Mouse (Mus musculus): Measurements from ENCODE around the gene Rhot2. TPM values are rescaled to one million over a fixed set of nuclear protein-coding genes. Genes with fewer than 3 reads are reported as not detected.

Gene Rhot2
- total RNA-seq (2023), result 10 to 100 TPM; 89.1 to 99.3 TPM

DNA sequence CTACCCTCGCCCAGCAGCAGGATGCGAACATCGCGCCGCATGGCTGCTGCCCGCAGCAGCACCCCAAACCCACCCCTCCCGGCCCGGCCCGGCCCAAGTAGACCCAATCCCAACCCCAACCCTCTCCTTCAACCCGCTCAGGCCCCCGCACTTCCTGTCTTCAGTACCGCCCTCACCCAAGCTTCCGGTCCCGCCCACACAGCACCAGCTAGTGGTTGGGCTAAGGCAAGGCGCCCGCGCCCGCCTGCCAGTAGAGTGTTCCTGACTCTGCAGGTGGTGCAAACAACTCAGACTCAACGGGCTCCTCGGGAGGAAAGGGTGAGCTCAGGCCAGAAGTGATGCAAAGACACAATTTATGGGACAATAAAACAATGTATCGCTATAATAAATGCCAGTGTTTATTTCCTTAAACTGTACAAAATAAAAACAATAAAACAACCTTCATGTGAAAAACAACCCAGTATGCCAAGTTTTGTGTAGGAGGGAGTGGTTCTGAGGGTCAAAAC lies at the start of gene Rhot2:
Gene Rhot2 (minus strand): TSS at position 456 of the 506 bp plus-strand sequence.

DNA sequence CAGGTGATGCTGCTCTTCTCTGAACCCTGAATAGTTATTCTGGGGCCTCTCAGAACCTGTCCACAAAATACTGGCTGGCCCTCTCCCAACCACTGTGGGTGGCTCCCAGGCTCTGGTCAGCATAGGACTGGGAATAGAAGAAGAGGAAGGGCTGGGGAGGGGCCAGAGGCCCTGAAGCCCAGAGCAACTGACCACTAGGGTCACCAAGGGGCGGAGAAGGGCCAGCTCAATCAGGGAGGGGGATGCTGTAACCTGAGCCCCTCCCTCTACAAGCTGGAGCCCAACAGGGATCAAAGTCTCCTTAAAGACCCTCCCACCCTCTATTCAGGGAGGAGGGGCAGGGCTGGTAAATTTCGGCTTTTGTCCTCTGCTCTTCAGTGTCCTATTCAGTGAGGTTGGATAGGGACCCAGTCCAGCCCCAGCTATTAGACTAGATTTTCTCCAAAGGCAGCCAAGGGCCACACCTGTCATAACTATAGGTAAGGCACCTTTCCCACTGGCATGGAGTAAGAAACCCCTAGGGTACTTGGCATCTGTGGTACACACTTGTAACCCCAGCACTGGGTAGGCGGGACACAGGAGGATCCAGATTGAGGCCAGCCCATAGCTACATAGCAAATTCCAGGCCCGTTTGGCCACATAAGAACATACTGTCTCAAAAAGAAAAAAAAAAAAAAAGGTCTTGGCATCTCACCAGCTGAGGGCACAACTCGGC lies 35.7 kb upstream of the Rhot2 start, which contains the start of gene Wfikkn1:
Gene Wfikkn1 (minus strand): TSS at position 663 of the 715 bp plus-strand sequence.

DNA sequence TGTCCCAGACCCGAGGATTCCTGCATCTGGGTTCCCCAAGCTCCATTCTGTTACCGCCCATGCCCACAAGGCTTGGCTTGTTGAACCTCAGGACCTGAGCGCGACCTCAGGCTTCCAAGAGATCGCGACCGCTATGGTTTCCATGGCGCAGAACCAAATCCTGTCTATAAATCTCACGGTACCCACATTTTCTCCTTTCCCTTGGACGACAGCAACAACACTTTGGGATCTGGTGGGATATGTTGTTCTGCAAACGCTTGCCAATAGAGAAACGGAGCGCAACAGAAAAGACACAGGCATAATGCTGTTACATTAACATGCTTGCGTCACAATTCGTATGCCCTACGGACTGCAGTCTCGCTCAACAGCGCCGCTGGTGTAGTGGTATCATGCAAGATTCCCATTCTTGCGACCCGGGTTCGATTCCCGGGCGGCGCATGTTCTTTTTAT lies 30.1 kb upstream of the Rhot2 start, which contains the start of gene Mettl26:
Gene Mettl26 (plus strand): TSS at position 354 of the 450 bp plus-strand sequence.

DNA sequence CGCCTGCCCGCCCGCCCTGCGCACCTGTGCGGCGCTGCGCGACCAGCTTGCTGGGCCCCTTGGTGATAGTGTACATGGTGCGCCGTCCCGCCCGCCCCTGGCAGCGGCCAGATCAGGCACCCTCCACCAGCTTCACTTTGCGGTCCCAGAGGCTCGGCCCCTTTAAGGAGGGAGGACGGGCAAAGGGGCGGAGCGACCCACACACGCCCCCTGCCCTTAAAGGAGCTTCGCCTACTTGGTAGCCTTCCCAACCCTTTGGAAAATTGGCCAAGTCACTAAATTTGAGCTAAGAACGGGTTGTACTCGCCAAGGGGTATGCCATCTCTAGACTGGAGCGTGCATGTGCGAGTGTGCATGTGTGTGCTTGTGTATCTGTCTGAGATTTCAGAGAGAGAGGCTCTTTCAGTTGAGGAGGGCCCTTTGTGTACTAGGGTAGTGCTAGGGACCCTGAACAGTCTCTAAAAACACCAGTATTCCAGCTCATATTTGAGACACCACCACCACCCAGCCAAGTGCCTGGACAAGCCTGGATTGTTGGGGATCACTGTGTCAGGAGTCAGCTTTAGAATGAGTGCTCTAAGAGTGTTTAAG lies 24.0 kb upstream of the Rhot2 start, which contains the start of gene Mcrip2:
Gene Mcrip2 (minus strand): TSS at position 164 of the 591 bp plus-strand sequence.

DNA sequence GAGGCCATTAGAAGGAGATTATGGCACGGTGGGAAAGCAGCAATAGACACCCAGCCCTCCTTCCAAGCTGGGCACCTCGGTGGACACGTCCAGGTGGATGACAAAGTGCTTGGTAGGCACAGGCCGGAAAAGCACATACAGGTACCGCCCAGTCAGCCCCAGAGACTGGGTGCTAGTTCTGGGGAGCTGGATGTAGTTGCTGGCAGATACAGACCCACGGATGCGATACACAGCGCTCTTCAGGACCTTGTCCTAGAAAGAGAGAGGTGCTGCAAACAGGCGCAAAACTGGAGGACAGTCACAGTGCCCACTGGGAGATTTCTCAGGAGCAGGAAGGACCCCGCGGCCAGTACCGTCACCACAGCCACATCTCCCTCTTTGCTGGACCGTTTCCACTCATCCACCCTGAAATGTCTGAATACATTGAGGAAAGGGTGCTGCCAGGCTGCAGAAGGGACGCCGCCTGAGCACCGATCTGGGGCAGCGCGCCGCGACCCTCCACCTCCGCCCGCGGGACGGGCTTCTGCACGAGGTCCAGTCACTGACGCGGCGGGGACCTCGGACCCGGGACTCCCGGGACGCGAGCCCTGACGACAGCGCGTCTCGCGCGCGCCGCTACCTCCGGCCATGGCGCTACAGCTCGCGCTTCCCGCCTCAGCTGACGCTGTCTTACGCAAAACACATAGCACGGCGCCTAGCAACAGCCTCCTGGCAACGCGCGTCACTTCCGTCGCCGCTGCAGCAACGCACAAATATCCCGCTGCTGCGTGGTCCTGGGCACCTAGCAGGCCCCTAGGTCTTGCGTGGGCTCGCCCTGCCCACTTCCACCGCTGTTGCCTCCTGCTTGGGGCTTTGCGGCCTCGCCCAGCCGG lies 16.4 kb upstream of the Rhot2 start, which contains the start of gene Wdr90:
Gene Wdr90 (minus strand): TSS at position 670 of the 872 bp plus-strand sequence.

DNA sequence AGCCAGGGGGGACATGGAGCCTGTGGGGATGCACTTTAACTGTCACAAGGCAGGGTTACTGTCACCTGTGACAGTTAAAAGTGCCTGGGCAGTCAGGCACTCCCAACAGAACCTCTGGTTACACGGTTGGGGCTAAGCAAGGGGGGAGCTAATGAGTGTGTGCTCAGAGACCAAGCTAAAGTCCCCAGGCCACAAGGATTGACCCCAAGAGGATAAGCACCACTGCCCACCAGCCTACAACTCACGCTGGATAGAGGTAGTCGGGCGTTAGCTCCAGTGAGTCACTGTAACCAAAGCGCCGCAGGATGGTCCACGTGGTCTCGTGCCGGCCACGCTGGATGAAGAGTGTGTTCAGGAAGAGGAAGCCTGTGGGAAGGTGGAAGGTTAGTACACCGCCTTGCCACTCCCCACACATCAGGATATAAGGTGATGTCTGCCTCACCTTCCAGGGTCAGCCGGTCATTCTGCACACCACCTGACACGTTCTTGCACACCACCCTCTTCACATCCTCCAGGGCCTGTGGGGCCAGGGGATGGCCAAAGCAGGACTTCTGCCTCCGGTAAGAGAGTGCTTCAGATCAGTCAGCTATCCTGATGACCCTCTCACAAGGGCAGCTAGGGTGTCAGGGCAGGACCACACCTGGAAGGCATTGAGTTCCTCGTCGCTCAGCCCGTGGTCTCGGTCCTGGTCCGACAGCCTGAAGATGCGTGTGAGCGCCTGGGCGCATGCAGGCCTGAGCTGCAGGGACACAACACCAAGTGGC lies 3.4 kb downstream of the Rhot2 start, which contains the start of gene Gm20683:
Gene Gm20683 (minus strand): TSS at position 647 of the 764 bp plus-strand sequence.

GRCm38 (mm10) chr17:25837076-25837410 lies 7.6 kb downstream of the Rhot2 start, which contains the start of gene Rhbdl1:
TSS of gene Rhbdl1 (minus strand) at chr17:25837295.

GRCm38 (mm10) chr17:25833291-25833663 lies 11.4 kb downstream of the Rhot2 start, which contains the start of gene Stub1:
TSS of gene Stub1 (minus strand) at chr17:25833404.

GRCm38 (mm10) chr17:25828712-25829557 lies 15.7 kb downstream of the Rhot2 start, which contains the start of gene Jmjd8:
TSS of gene Jmjd8 (plus strand) at chr17:25828867.

GRCm38 (mm10) chr17:25823452-25823851 lies 21.2 kb downstream of the Rhot2 start, which contains the start of gene Wdr24:
TSS of gene Wdr24 (plus strand) at chr17:25823627.

GRCm38 (mm10) chr17:25808789-25809605 lies 35.7 kb downstream of the Rhot2 start, which contains the start of gene Fbxl16:
TSS of gene Fbxl16 (plus strand) at chr17:25809085.

DNA sequence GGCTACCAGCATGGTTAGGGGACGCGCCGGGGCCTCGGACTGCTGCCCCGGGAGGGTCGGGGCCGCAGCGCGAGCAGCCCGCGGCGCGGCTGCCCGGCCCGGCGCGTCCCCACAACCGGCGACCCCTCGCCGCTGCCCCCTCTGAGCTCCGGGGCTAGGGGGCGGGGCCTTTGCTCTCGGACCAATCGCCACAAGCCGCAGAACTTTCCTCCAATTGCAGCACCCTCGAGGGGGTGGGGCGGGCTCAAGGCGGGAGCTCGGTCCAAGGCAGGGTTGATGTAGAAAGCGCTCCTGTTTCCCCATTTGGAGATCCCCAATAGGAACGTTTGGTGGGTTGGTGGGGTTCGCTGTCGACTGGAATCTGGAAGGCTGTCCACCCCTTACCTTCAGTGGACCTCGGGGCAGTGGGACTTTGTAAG lies 47.7 kb downstream of the Rhot2 start, which contains the start of gene Metrn:
Gene Metrn (minus strand): TSS at position 186 of the 419 bp plus-strand sequence.

GRCm38 (mm10) chr17:25795609-25796092 lies 49.0 kb downstream of the Rhot2 start, which contains the start of gene AC134908.4:
TSS of gene AC134908.4 (minus strand) at chr17:25795659.

GRCm38 (mm10) chr17:25792615-25793014 lies 52.0 kb downstream of the Rhot2 start, which contains the start of gene Fam173a:
TSS of gene Fam173a (minus strand) at chr17:25792901.

Other genes with a start within 250 kb of the Rhot2 start
- gene Gng13, start 127.7 kb downstream of the Rhot2 start, total RNA-seq (2023), result not detected
- gene Chtf18, start 117.4 kb downstream of the Rhot2 start, total RNA-seq (2023), result 10 to 100 TPM in 1 of 2 experiments, 1 to 10 TPM in 1; 5.1 to 12.6 TPM
- gene Rpusd1, start 117.2 kb downstream of the Rhot2 start, total RNA-seq (2023), result 1 to 10 TPM; 4.6 to 8.0 TPM
- under 1 TPM in 1 of 2 experiments, not detected in 1; 0.26 TPM for gene Mslnl, start 108.8 kb downstream of the Rhot2 start, total RNA-seq (2023)
- 1 to 10 TPM in 1 of 2 experiments, not detected in 1; 1.1 TPM for gene Msln, start 90.5 kb downstream of the Rhot2 start, total RNA-seq (2023)
- 10 to 100 TPM; 25.4 to 27.9 TPM for gene Narfl, start 71.1 kb downstream of the Rhot2 start, total RNA-seq (2023)
- 10 to 100 TPM; 22.7 to 27.1 TPM for gene Haghl, start 59.2 kb downstream of the Rhot2 start, total RNA-seq (2023)
- not detected for gene Ccdc78, start 58.3 kb downstream of the Rhot2 start, total RNA-seq (2023)
- gene Fam173a, start 52.0 kb downstream of the Rhot2 start, total RNA-seq (2023), result 10 to 100 TPM; 47.6 to 58.9 TPM
- not detected for gene AC134908.4, start 49.2 kb downstream of the Rhot2 start, total RNA-seq (2023)
- 10 to 100 TPM; 24.8 to 31.6 TPM for gene Metrn, start 47.7 kb downstream of the Rhot2 start, total RNA-seq (2023)
- not detected for gene Fbxl16, start 35.8 kb downstream of the Rhot2 start, total RNA-seq (2023)
- gene Wdr24, start 21.2 kb downstream of the Rhot2 start, total RNA-seq (2023), result 10 to 100 TPM; 25.3 to 25.7 TPM
- gene Jmjd8, start 16.0 kb downstream of the Rhot2 start, total RNA-seq (2023), result 10 to 100 TPM; 32.3 to 42.2 TPM
- 10 to 100 TPM; 70.1 to 73.0 TPM for gene Stub1, start 11.4 kb downstream of the Rhot2 start, total RNA-seq (2023)
- gene Rhbdl1, start 7.6 kb downstream of the Rhot2 start, total RNA-seq (2023), result 10 to 100 TPM in 1 of 2 experiments, 1 to 10 TPM in 1; 8.1 to 15.2 TPM
- gene Gm20683, start 3.1 kb downstream of the Rhot2 start, total RNA-seq (2023), result 10 to 100 TPM in 1 of 2 experiments, 1 to 10 TPM in 1; 9.3 to 10.8 TPM
- gene Wdr90, start 16.6 kb upstream of the Rhot2 start, total RNA-seq (2023), result 10 to 100 TPM; 29.0 to 41.5 TPM
- 1 to 10 TPM; 2.4 to 9.4 TPM for gene Mcrip2, start 23.9 kb upstream of the Rhot2 start, total RNA-seq (2023)
- gene Mettl26, start 30.2 kb upstream of the Rhot2 start, total RNA-seq (2023), result 10 to 100 TPM; 32.9 to 37.5 TPM
- gene Wfikkn1, start 36.0 kb upstream of the Rhot2 start, total RNA-seq (2023), result 1 to 10 TPM; 9.2 to 9.6 TPM
- gene Rab40c, start 74.9 kb upstream of the Rhot2 start, total RNA-seq (2023), result 10 to 100 TPM; 23.7 to 24.5 TPM
- gene Pigq, start 100.1 kb upstream of the Rhot2 start, total RNA-seq (2023), result 10 to 100 TPM; 55.2 to 64.8 TPM
- gene Nhlrc4, start 100.1 kb upstream of the Rhot2 start, total RNA-seq (2023), result not detected
- under 1 TPM in 1 of 2 experiments, not detected in 1; 0.30 TPM for gene A930017K11Rik, start 107.7 kb upstream of the Rhot2 start, total RNA-seq (2023)
- gene Capn15, start 140.9 kb upstream of the Rhot2 start, total RNA-seq (2023), result 10 to 100 TPM; 38.7 to 39.4 TPM
- gene Rab11fip3, start 224.7 kb upstream of the Rhot2 start, total RNA-seq (2023), result 10 to 100 TPM; 18.3 to 22.2 TPM
- gene Decr2, start 245.5 kb upstream of the Rhot2 start, total RNA-seq (2023), result 1 to 10 TPM; 6.5 TPM